Mouse (Mus musculus) C2C12 (cell line): ENCODE results near the gene Selenof. TPM values are rescaled to one million over a fixed set of nuclear protein-coding genes. Genes with fewer than 3 reads are reported as not detected.

ENCODE experiments used
- H3K27me3 ChIP-seq: one replicate; pipeline ENCODE4 v1.6.1; 2011; ENCODE audit not compliant: control insufficient read depth, insufficient read depth, insufficient read length
- H3K36me3 ChIP-seq: one replicate; pipeline ENCODE4 v1.6.1; 2011; ENCODE audit not compliant: control insufficient read depth, insufficient read depth
- H3K4me3 ChIP-seq: one replicate; pipeline ENCODE4 v1.5.1; 2011; ENCODE audit warnings: mild to moderate bottlenecking, control low read depth; ENCODE audit not compliant: poor library complexity, insufficient read depth, severe bottlenecking
- H3K79me2 ChIP-seq: one replicate; pipeline ENCODE4 v1.6.1; 2011; ENCODE audit not compliant: control insufficient read depth, insufficient read depth
- H3K79me3 ChIP-seq: one replicate; pipeline ENCODE4 v1.6.1; 2011; ENCODE audit warnings: low read depth, control low read depth
- H3ac ChIP-seq: one replicate; pipeline ENCODE3; 2011; ENCODE audit warnings: low read depth; ENCODE audit not compliant: control insufficient read depth, insufficient read length
- CEBPB ChIP-seq: IDR thresholded peaks from one replicate; pipeline ENCODE4 v1.6.1; 2011; ENCODE audit warnings: low read depth, mild to moderate bottlenecking, control low read depth, moderate library complexity
- CTCF ChIP-seq: IDR thresholded peaks from one replicate; pipeline ENCODE4 v1.5.1; 2011; ENCODE audit not compliant: control insufficient read depth, insufficient read depth, insufficient read length
- FOSL1 ChIP-seq: IDR thresholded peaks from one replicate; pipeline ENCODE4 v1.8.0; 2011; ENCODE audit warnings: mild to moderate bottlenecking, low read length; ENCODE audit not compliant: poor library complexity, insufficient read depth, severe bottlenecking
- MAX ChIP-seq: IDR thresholded peaks from one replicate; pipeline ENCODE4 v1.6.1; 2011; ENCODE audit warnings: mild to moderate bottlenecking, control low read depth
- MYOD1 ChIP-seq: IDR thresholded peaks from one replicate; pipeline ENCODE4 v1.6.1; 2011; ENCODE audit warnings: low read depth; ENCODE audit not compliant: control insufficient read depth, insufficient read length
- MYOG ChIP-seq: IDR thresholded peaks from one replicate; pipeline ENCODE4 v1.6.1; 2011; ENCODE audit not compliant: control insufficient read depth, insufficient read length; ENCODE audit errors: extremely low read depth
- USF1 ChIP-seq: IDR thresholded peaks from one replicate; pipeline ENCODE4 v1.6.1; 2011; ENCODE audit warnings: low read depth, mild to moderate bottlenecking, control low read depth, moderate library complexity
- polyA plus RNA-seq: library from polyadenylated mRNA; unstranded; fragments of >200 nt; fragmentation: generic; extraction: Trizol; gene quantifications from one replicate; pipeline ENCODE4 v1.2.1, GENCODE M21; 2012; ENCODE audit warnings: missing spikeins

Selenof gene
- polyA plus RNA-seq, 1 experiment: 296 TPM

DNA sequence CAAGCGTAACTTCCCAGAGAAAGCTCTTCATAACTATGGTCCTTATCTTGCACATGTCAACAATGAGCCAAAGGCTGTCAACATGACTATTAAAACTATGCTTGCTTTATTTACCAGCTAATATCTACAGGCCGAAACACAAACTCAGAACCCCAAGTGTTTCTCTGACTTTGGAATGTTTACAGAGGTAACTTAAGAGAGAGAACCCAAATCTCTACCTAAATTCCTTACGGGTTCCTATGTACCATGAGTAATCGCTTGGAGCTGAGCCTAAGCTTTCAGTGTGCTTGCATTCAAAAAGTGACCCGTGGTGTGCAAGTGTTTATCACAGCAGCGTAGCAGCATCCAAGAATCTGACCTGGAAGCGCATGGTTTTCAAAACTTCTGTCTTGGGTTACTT, 4.9 kb upstream of the Selenof start:
- H3K79me2 ChIP-seq: peaks cover 98% of the 10 kb centered on the region
- H3K36me3 ChIP-seq: no peaks in the 10 kb centered on the region
- H3K79me3 ChIP-seq: peaks cover 85% of the 10 kb centered on the region
- TF ChIP-seq USF1: no peak
- no peak for TF ChIP-seq CEBPB
- TF ChIP-seq MYOG: no peak
- TF ChIP-seq MYOD1: no peak
- TF ChIP-seq MAX: no peak
- no peak overlapping the region for H3ac ChIP-seq
- H3K27me3 ChIP-seq: no peaks in the 10 kb centered on the region
- H3K4me3 ChIP-seq: no peak overlapping the region

GRCm38 (mm10) chr3:144568861-144569361, 1.2 kb upstream of the Selenof start:
- peaks cover 95% of the 10 kb centered on the region for H3K79me2 ChIP-seq
- TF ChIP-seq FOSL1 (no peak), MYOD1 (no peak), CEBPB (peak; percentile 50), MAX (no peak), USF1 (no peak), MYOG (no peak), CTCF (no peak)
- H3K36me3 ChIP-seq: peaks cover 21% of the 10 kb centered on the region
- H3K79me3 ChIP-seq: peaks cover 85% of the 10 kb centered on the region
- H3K27me3 ChIP-seq: no peaks in the 10 kb centered on the region
- peak overlapping the region; percentile 96 for H3ac ChIP-seq
- H3K4me3 ChIP-seq: peak overlapping the region; percentile 81

DNA sequence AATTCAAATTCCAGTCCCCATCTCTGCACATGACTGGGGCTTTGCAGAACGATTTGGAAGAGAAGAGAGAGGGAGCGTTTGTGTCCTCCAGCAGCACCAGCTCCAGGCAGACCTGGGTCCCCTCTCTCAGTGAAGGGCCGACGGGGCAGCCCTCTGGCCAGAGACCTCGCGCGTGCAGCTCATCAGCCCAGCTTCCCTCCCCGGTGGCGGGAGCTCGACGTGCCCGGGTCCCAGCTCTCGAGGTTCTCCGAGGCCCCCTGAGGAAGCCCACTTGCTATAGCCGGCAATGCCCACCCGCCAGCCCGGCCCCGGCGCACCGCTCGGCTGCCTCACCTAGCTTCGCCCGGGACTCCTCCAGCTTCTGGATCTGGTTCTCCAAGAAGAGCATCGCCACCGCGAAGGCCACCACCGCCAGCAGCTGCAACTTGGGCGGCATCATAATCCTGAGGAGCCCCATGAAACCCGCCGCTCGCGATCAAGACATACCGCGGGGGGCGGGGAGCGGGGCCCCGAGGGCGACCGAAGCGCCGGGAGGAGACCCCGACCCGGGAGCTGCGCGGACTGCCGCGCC, 618 bp upstream of the Selenof start:
- Histone ChIP-seq H3K4me3 (peak overlapping the region; percentile 81), H3ac (peak overlapping the region; percentile 96), H3K36me3 (peaks cover 27% of the 10 kb centered on the region), H3K27me3 (no peaks in the 10 kb centered on the region), H3K79me2 (peaks cover 95% of the 10 kb centered on the region), H3K79me3 (peaks cover 85% of the 10 kb centered on the region)
- TF ChIP-seq MYOD1 (no peak), MYOG (no peak), MAX (no peak), CTCF (no peak), USF1 (no peak), FOSL1 (no peak), CEBPB (no peak)

DNA sequence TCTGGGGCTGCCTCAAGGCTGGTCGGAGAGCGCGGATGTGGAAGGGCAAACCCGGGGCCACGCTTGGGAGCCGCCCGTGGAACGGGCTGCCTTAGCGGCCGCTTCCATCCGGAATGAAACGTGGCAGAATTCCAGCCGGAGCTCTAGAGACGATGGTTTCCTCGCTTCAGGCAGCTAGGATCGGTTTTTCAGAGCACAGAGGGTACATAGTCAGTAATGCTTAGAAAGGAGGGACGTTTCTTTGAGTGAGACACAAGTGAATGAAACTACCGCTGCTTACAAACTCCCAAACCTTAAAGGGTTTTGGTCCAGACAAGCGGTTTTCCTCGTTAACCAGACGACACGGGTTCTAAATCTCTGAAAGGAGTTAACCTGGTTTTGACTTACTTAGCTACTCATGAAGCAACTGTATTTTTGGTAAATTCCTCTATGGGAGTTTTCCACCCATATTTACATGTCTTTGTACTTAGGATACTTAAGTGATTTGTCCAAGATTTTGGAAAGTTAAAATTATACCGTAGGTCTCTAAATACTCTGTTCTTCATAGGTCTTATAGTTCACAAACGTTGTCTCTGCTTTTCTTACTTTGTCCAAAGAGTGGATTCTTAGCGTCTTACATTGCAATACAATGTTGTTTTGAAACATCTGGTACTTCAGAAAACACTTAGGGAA, 848 bp downstream of the Selenof start:
- Histone ChIP-seq H3K79me2 (peaks cover 95% of the 10 kb centered on the region), H3ac (peak overlapping the region; percentile 94), H3K79me3 (peaks cover 84% of the 10 kb centered on the region), H3K36me3 (peaks cover 39% of the 10 kb centered on the region), H3K27me3 (no peaks in the 10 kb centered on the region), H3K4me3 (peak overlapping the region; percentile 50)
- TF ChIP-seq FOSL1 (no peak), MYOG (no peak), MAX (no peak), MYOD1 (no peak), USF1 (no peak), CTCF (no peak), CEBPB (no peak)

DNA sequence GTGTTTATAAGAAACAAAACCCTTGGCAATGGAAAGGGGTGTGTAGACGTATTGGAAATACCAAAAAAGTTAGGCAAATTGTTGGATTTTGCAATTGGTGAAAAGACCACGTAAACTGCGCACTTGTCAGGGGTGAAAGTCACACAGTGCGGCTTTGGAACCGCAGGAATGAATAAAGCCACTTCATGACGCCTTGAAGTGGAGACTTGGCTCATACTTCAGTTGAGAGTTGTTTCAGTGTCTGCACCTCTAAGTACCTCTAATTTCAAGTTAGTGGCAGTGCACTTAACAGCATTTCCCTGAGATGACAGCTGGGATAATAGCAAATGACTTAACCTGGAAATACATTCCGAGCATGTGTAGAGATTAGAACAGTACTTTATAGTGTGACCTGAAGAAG, 4.2 kb downstream of the Selenof start:
- TF ChIP-seq CEBPB (no peak), USF1 (no peak)
- H3K36me3 ChIP-seq: peaks cover 59% of the 10 kb centered on the region
- H3K4me3 ChIP-seq: no peak overlapping the region

More for the DNA sequence above, 4.2 kb downstream of the Selenof start:
- no peak overlapping the region for H3ac ChIP-seq
- peaks cover 89% of the 10 kb centered on the region for H3K79me2 ChIP-seq
- H3K27me3 ChIP-seq: no peaks in the 10 kb centered on the region
- peaks cover 76% of the 10 kb centered on the region for H3K79me3 ChIP-seq
